Comparison of ENCODE assay signal across 13 mouse cellular contexts in the genomic region with DNA sequence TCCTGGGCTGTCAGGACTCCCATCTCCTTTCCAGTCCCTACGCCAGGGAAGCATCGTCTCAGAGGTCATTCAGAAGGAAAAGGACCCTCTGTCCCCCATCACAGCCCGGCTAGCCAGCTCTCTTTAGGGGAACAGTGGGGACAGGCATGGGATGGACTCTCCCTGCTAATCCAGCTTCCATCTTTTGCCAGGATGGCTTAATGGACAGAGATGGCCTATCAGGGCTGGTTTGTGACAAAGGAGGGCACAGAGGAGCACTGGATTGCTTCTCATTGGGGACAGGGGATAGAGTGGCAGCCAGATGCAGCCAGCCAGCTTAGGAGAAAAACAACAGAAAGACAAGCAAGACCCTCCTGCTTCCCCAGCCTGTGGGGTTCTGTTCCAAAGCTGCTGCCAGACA. TPM values are rescaled to one million over a fixed set of nuclear protein-coding genes. Genes with fewer than 3 reads are reported as not detected.
DNase-seq lines count a peak whose midpoint lies in the region; ATAC-seq and TF ChIP-seq lines count a peak whose summit lies in the region.
"Had no signal": no experiment of that assay in that cellular context is flagged by ENCODE, and none has a peak within 500 bp of the region (broad histone marks: within the 10 kb centered on the region; RNA-seq: fewer than 3 reads in every experiment).

No protein-coding gene starts in this region.

- intact Hi-C loops in heart, postnatal 25 days (cut with DNase I): loop anchor here (5.0 kb wide), 3 partner anchors 38 to 318 kb away; no protein-coding TSS in a partner anchor
- intact Hi-C loops in gastrocnemius, adult 2 months (cut with DNase I): loop anchor here (10.0 kb wide), 1 partner anchor 320 kb away; no protein-coding TSS in a partner anchor

- H3K4me3 ChIP-seq in heart, embryonic 10.5 days: no peak overlapping the region
- no peak overlapping the region for H3K4me3 ChIP-seq in embryonic facial prominence, embryonic 13.5 days
- H3K4me3 ChIP-seq in midbrain, embryonic 11.5 days (ENCODE audit: low read depth, low read length): no peak overlapping the region
- H3K4me3 ChIP-seq in gastrocnemius, adult 2 months: no peak overlapping the region
- H3K4me3 ChIP-seq: kidney, embryonic 15.5 days; neural tube, embryonic 12.5 days had no signal

- peak; percentile 70 for DNase-seq in heart, embryonic 10.5 days (ENCODE audit: low spot score)
- DNase-seq in heart, postnatal 25 days (ENCODE audit: low spot score): no peak
- peak; percentile 51 for DNase-seq in adipocyte (ENCODE audit: low spot score)
- peak; percentile 88 for DNase-seq in midbrain, embryonic 11.5 days (ENCODE audit: low spot score, missing footprints)
- no peak for DNase-seq in gastrocnemius, adult 2 months
- no peak for DNase-seq in ovary, postnatal 36 days (ENCODE audit: low spot score)
- no peak for DNase-seq in frontal cortex, postnatal 25 days (ENCODE audit: low spot score in 2 of 2)
- DNase-seq: adrenal gland, postnatal 14 days; cerebellum, adult 11-12 months; gastrocnemius, postnatal 14 days had no signal

- TF ChIP-seq CTCF in gastrocnemius, adult 2 months (IDR thresholded peaks at IDR 0.05): no peak

- H3K4me1 ChIP-seq in heart, embryonic 10.5 days: peaks cover 29% of the 10 kb centered on the region
- H3K4me1 ChIP-seq in embryonic facial prominence, embryonic 13.5 days: peaks cover 25% of the 10 kb centered on the region
- H3K4me1 ChIP-seq in midbrain, embryonic 11.5 days (ENCODE audit: control insufficient read depth, insufficient read depth, low read length): peaks cover 15% of the 10 kb centered on the region

- no peak overlapping the region for H3K4me2 ChIP-seq in embryonic facial prominence, embryonic 13.5 days
- no peak overlapping the region for H3K4me2 ChIP-seq in midbrain, embryonic 11.5 days
- H3K4me2 ChIP-seq: kidney, embryonic 15.5 days; neural tube, embryonic 12.5 days had no signal

- no peaks in the 10 kb centered on the region for H3K36me3 ChIP-seq in heart, embryonic 10.5 days
- H3K36me3 ChIP-seq in embryonic facial prominence, embryonic 13.5 days: no peaks in the 10 kb centered on the region
- H3K36me3 ChIP-seq in midbrain, embryonic 11.5 days (ENCODE audit: control insufficient read depth, insufficient read depth, low read length): no peaks in the 10 kb centered on the region
- H3K36me3 ChIP-seq: kidney, embryonic 15.5 days; neural tube, embryonic 12.5 days had no signal

- ATAC-seq in embryonic facial prominence, embryonic 13.5 days (ENCODE audit: insufficient number of reproducible peaks, insufficient read depth, low FRiP score, low TSS enrichment, low read depth): no peak
- ATAC-seq in midbrain, embryonic 11.5 days (ENCODE audit: low FRiP score): peak; percentile 58

- peak overlapping the region; percentile 36; the same call in 1 of the 2 replicates for H3K9ac ChIP-seq in embryonic facial prominence, embryonic 13.5 days
- peak overlapping the region; percentile 42; the same call in 1 of the 2 replicates for H3K9ac ChIP-seq in midbrain, embryonic 11.5 days (ENCODE audit: low read length)
- H3K9ac ChIP-seq: kidney, embryonic 15.5 days; neural tube, embryonic 12.5 days had no signal

- H3K27ac ChIP-seq in heart, embryonic 10.5 days: 0 out of 2 replicates have a peak overlapping the region, but pooled peaks have one; percentile 12
- H3K27ac ChIP-seq in embryonic facial prominence, embryonic 13.5 days: no peak overlapping the region
- peak overlapping the region; percentile 25; the same call in 1 of the 2 replicates for H3K27ac ChIP-seq in midbrain, embryonic 11.5 days (ENCODE audit: low read depth, low read length)
- H3K27ac ChIP-seq in gastrocnemius, adult 2 months: no peak overlapping the region
- H3K27ac ChIP-seq: kidney, embryonic 15.5 days; neural tube, embryonic 12.5 days had no signal

- 49% methylated on average over 3 of the region's 3 CpGs for WGBS in heart, embryonic 10.5 days
- WGBS in embryonic facial prominence, embryonic 13.5 days: 38% methylated on average over 3 of the region's 3 CpGs
- WGBS in midbrain, embryonic 11.5 days: 37% methylated on average over 3 of the region's 3 CpGs

- H3K27me3 ChIP-seq in heart, embryonic 10.5 days (ENCODE audit: insufficient read depth, poor library complexity, severe bottlenecking): peaks cover 33% of the 10 kb centered on the region
- H3K27me3 ChIP-seq in embryonic facial prominence, embryonic 13.5 days: peaks cover 6% of the 10 kb centered on the region
- H3K27me3 ChIP-seq in midbrain, embryonic 11.5 days (ENCODE audit: control insufficient read depth, insufficient read depth, low read length): peaks cover 11% of the 10 kb centered on the region

- H3K9me3 ChIP-seq in heart, embryonic 10.5 days: no peaks in the 10 kb centered on the region
- H3K9me3 ChIP-seq in embryonic facial prominence, embryonic 13.5 days: no peaks in the 10 kb centered on the region
- H3K9me3 ChIP-seq in midbrain, embryonic 11.5 days (ENCODE audit: control insufficient read depth, low read length): no peaks in the 10 kb centered on the region
- H3K9me3 ChIP-seq: kidney, embryonic 15.5 days; neural tube, embryonic 12.5 days had no signal

RNA-seq across cellular contexts. Expression of gene Cyp26b1, which starts 0.9 kb away (rescaled TPM):
- 2.3 and 2.7 TPM in 2 replicates for polyA plus RNA-seq in heart, embryonic 10.5 days (2016; fragmentation: Nextera tagmentation; extraction: Ambion mirVana)
- 10 to 100 TPM in 1 of 2 experiments, 1 to 10 TPM in 1; 2.4 to 23.4 TPM for total RNA-seq in heart, postnatal 25 days (2021)
- polyA plus RNA-seq in embryonic facial prominence, embryonic 13.5 days (2015; fragmentation: Nextera tagmentation; extraction: Ambion mirVana): 38.0 and 38.9 TPM in 2 replicates
- 3.1 and 3.7 TPM in 2 replicates for polyA plus RNA-seq in midbrain, embryonic 11.5 days (2014; fragmentation: Nextera tagmentation; extraction: Ambion mirVana)
- 10 to 100 TPM in 1 of 2 experiments, 1 to 10 TPM in 1; 7.1 to 18.9 TPM for total RNA-seq in gastrocnemius, adult 2 months (2021)

Comparison
In these comparisons a context has a peak if more than half of its experiments do, and no peak if none do; other contexts are left out.
1. DNase-seq: peak in heart, embryonic 10.5 days (single experiment), adipocyte (single experiment) and midbrain, embryonic 11.5 days (single experiment); none in heart, postnatal 25 days (single experiment), gastrocnemius, adult 2 months (single experiment), ovary, postnatal 36 days (single experiment) and frontal cortex, postnatal 25 days (0 of 2).
2. H3K27ac ChIP-seq: peak in heart, embryonic 10.5 days (single experiment) and midbrain, embryonic 11.5 days (single experiment); none in embryonic facial prominence, embryonic 13.5 days (single experiment) and gastrocnemius, adult 2 months (single experiment).